Mouse (Mus musculus) ES-Bruce4 (cell line): ENCODE measurements around the gene Ugt1a7c. TPM values are rescaled to one million over a fixed set of nuclear protein-coding genes. Genes with fewer than 3 reads are reported as not detected.
"Not testable (repeated sequence)": the region's sequence is repeated elsewhere in the genome, so short reads cannot be mapped to it uniquely, and the experiment has no call there.

Experiments
- H3K27ac ChIP-seq: 2 replicates; pipeline ENCODE4 v1.5.1; 2012; ENCODE audit warnings: low read length, inconsistent platforms; ENCODE audit not compliant: insufficient read depth
- H3K27me3 ChIP-seq: 2 replicates; pipeline ENCODE4 v1.6.1; 2012; ENCODE audit warnings: mild to moderate bottlenecking, low read length, inconsistent platforms; ENCODE audit not compliant: control insufficient read depth, poor library complexity, insufficient read depth, severe bottlenecking
- H3K36me3 ChIP-seq: 2 replicates; pipeline ENCODE4 v1.6.1; 2012; ENCODE audit warnings: inconsistent platforms, mild to moderate bottlenecking, low read length, moderate library complexity; ENCODE audit not compliant: control insufficient read depth, poor library complexity, insufficient read depth, severe bottlenecking
- H3K4me1 ChIP-seq: one replicate; pipeline ENCODE4 v1.8.1; 2011; ENCODE audit warnings: low read length; ENCODE audit not compliant: control insufficient read depth, insufficient read depth
- H3K4me3 ChIP-seq: 2 replicates; pipeline ENCODE4 v1.5.1; 2011; ENCODE audit warnings: low read depth, mild to moderate bottlenecking, low read length
- H3K9ac ChIP-seq: 2 replicates; pipeline ENCODE4 v1.6.1; 2012; ENCODE audit warnings: low read depth, mild to moderate bottlenecking, inconsistent platforms; ENCODE audit not compliant: poor library complexity, severe bottlenecking
- H3K9me3 ChIP-seq: replicated peaks from 2 replicates; pipeline ENCODE4 v1.6.1; 2012; ENCODE audit warnings: mild to moderate bottlenecking, low read length, inconsistent platforms; ENCODE audit not compliant: control insufficient read depth, poor library complexity, insufficient read depth, severe bottlenecking
- CTCF ChIP-seq: IDR thresholded peaks from one replicate; pipeline ENCODE4 v1.8.1; 2011; ENCODE audit warnings: low read depth, low read length
- EP300 ChIP-seq: IDR thresholded peaks from 2 replicates; pipeline ENCODE4 v1.6.1; 2011; ENCODE audit warnings: low read depth, low read length; ENCODE audit not compliant: insufficient read depth
- POLR2A ChIP-seq: IDR thresholded peaks from one replicate; pipeline ENCODE4 v1.8.1; 2011; ENCODE audit warnings: low read length; ENCODE audit not compliant: insufficient read depth
- polyA plus RNA-seq: library from polyadenylated mRNA; stranded (reverse); fragments of >200 nt; gene quantifications from 2 replicates; pipeline ENCODE4 v1.2.4, GENCODE M21; 2011; ENCODE audit warnings: low read depth; ENCODE audit not compliant: missing spikeins, insufficient read depth, insufficient read length

The Ugt1a7c gene
- polyA plus RNA-seq: 0.41 TPM in 1 of 2 replicates, not detected in the other

DNA sequence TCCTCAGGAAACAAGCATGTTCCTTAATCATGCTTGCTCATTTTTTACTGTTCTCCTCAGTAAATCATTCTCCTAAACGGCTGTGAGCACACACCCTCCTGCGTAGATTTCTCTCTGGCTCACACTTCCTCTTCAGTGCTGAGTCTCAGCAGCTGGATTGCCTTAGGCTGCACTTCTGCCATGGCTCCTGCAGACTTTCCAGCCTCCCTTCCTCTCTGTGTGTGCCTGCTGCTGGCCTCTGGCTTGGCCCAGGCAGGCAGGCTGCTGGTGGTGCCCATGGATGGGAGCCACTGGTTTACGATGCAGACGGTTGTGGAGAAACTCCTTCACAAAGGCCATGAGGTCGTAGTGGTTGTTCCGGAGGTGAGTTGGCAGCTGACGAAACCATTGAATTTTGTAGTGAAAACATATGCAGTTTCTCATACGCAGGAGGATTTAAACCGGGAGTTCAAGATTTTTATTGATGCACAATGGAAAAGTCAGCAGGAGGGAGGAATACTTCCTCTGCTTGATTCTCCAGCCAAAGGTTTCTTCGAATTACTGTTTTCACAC, at the start of gene Ugt1a7c:
TSS of gene Ugt1a7c (plus strand) at position 122 of the 552 bp plus-strand sequence.
- Histone ChIP-seq H3K27ac (no peak within 1 kb of the TSS), H3K4me3 (no peak within 1 kb of the TSS), H3K9me3 (no peaks in the 10 kb centered on the region), H3K4me1 (no peaks in the 10 kb centered on the region), H3K27me3 (no peaks in the 10 kb centered on the region), H3K36me3 (no peaks in the 10 kb centered on the region), H3K9ac (no peak within 1 kb of the TSS)
- TF ChIP-seq POLR2A (no peak), EP300 (no peak), CTCF (no peak)

DNA sequence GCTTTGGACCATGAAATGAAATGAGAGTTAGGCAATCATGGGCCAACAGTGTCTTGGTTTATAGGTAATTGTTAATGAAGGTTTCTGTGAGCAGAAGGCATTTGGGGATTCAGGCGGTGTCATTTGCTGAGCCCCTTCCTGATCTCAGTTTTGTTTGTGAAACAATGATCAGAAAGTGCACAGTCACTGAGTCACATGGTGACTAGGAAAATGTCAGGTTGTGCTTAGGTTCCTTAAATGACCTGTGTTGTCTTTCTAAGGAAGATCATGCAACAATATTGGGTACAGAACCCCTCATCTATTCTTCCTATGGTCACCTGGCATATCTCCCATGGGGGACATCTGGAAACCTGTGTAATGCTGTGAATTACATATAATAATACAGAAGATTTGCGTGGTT, 47.5 kb upstream of the Ugt1a7c start:
- H3K9ac ChIP-seq, H3K27me3 ChIP-seq, H3K4me3 ChIP-seq, H3K9me3 ChIP-seq, H3K27ac ChIP-seq, H3K4me1 ChIP-seq, H3K36me3 ChIP-seq: not testable (repeated sequence)

DNA sequence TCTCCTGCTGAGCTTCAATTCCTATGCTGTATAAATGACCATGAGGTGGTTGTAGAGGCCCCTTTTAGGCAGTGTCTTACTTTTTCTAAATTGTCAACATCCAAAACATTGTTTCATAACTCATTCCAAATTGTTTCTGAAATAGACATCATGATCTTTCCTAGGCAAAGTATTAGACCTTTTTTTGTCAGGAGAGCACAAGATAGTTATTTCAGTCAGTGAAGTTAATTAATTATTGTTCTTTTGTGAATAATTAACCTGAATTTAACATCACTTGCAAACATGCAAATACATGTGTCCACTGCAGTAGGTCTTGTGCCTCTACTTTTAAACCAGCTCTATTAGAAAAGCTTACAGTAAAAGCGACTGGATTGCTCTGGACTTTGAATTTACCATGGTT, 39.8 kb upstream of the Ugt1a7c start, which contains the start of gene Ugt1a10:
TSS of gene Ugt1a10 (plus strand) at position 301 of the 400 bp plus-strand sequence.
- TF ChIP-seq EP300: no peak
- TF ChIP-seq CTCF: no peak
- no peak for TF ChIP-seq POLR2A
- no peaks in the 10 kb centered on the region for H3K36me3 ChIP-seq
- no peaks in the 10 kb centered on the region for H3K4me1 ChIP-seq
- no peak within 1 kb of the TSS for H3K4me3 ChIP-seq
- no peak within 1 kb of the TSS for H3K9ac ChIP-seq
- no peak within 1 kb of the TSS for H3K27ac ChIP-seq
- H3K9me3 ChIP-seq: no peaks in the 10 kb centered on the region
- no peaks in the 10 kb centered on the region for H3K27me3 ChIP-seq

DNA sequence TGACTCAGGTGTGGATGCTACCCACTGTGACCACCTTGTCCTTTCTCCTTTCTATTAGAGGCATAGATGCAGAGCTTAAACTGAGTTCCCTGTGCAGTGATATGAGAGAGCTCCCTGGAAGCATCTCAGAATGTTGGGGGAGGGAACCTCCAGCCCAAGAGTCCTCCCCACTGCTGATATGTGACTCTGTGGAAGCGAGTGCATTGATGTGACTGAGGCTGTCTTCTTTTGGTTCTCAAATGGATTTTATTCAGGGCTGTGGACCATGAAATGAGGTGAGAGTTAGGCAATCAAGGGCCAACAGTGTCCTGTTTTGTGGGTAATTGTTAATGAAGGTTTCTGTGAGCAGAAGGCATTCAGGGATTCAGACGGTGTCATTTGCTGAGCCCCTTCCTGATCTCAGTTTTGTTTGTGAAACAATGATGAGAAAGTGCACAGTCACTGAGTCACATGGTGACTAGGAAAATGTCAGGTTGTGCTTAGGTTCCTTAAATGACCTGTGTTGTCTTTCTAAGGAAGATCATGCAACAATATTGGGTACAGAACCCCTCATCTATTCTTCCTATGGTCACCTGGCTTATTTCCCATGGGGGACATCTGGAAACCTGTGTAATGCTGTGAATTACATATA, 28.3 kb upstream of the Ugt1a7c start:
- H3K9ac ChIP-seq, H3K27ac ChIP-seq, H3K36me3 ChIP-seq, H3K4me1 ChIP-seq, H3K9me3 ChIP-seq, H3K4me3 ChIP-seq, H3K27me3 ChIP-seq: not testable (repeated sequence)

DNA sequence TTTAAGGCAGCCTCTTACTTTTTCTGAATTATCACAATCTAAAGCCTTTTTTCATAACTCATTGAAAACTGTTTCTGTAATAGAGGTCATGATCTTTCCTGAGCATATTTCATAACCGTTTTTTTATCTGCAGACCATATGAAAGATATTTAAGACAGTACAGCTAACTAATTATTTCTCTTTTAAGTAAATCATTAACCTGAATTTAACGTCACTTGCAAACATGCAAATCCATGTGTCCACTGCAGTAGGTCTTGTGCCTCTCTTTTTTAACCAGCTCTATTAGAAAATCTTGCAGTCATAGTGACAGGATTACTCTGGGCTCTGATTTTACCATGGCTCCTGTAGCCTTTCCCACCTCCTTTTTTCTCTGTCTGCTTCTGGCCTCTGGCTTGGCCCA, 24.4 kb upstream of the Ugt1a7c start, which contains the start of gene Ugt1a9:
TSS of gene Ugt1a9 (plus strand) at position 306 of the 400 bp plus-strand sequence.
- H3K4me3 ChIP-seq: no peak within 1 kb of the TSS
- no peak for TF ChIP-seq EP300
- TF ChIP-seq POLR2A: no peak
- no peak for TF ChIP-seq CTCF

DNA sequence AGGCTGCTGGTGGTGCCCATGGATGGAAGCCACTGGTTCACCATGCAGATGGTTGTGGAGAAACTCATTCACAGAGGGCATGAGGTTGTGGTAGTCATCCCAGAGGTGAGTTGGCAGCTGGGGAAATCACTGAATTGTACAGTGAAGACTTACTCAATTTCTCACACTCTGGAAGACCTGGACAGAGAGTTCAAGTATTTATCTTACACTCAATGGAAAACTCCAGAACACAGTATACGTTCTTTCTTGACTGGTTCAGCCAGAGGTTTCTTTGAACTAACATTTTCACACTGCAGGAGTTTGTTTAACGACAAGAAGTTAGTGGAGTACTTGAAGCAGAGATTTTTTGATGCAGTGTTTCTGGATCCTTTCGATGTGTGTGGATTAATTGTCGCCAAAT, 24.0 kb upstream of the Ugt1a7c start:
- Histone ChIP-seq H3K4me1 (no peaks in the 10 kb centered on the region), H3K4me3 (no peak overlapping the region), H3K27ac (no peak overlapping the region), H3K36me3 (no peaks in the 10 kb centered on the region), H3K27me3 (no peaks in the 10 kb centered on the region), H3K9me3 (no peaks in the 10 kb centered on the region), H3K9ac (no peak overlapping the region)
- TF ChIP-seq CTCF (no peak), POLR2A (no peak), EP300 (no peak)

More for the DNA sequence above, 24.4 kb upstream of the Ugt1a7c start, which contains the start of gene Ugt1a9:
- no peaks in the 10 kb centered on the region for H3K36me3 ChIP-seq
- H3K27ac ChIP-seq: no peak within 1 kb of the TSS
- no peaks in the 10 kb centered on the region for H3K4me1 ChIP-seq
- H3K27me3 ChIP-seq: no peaks in the 10 kb centered on the region
- no peaks in the 10 kb centered on the region for H3K9me3 ChIP-seq
- no peak within 1 kb of the TSS for H3K9ac ChIP-seq
